Mouse (Mus musculus) monocyte, adult 5-6 weeks (primary cell): ENCODE results near the gene Sgms2. TPM values are rescaled to one million over a fixed set of nuclear protein-coding genes. Genes with fewer than 3 reads are reported as not detected.
A peak's percentile ranks its signal among the peaks of the same experiment; 100 is the strongest.

Experiments
- ATAC-seq: fragments of 153-309, 156-312 bp; replicated peaks from 2 replicates; pipeline ENCODE4 v1.8.0; 2017; ENCODE audit warnings: mild to moderate bottlenecking; ENCODE audit not compliant: low TSS enrichment, insufficient number of reproducible peaks, severe bottlenecking, poor library complexity, low FRiP score
- total RNA-seq: library from RNA; stranded (forward); fragments of 200-1000, 200-491, 200-594 nt; gene quantifications from 3 replicates; pipeline ENCODE4 v1.2.3, GENCODE M21; 2017

Sgms2 gene
- 1.2 to 15.8 TPM (median 3.8 TPM) in 3 replicates for total RNA-seq

DNA sequence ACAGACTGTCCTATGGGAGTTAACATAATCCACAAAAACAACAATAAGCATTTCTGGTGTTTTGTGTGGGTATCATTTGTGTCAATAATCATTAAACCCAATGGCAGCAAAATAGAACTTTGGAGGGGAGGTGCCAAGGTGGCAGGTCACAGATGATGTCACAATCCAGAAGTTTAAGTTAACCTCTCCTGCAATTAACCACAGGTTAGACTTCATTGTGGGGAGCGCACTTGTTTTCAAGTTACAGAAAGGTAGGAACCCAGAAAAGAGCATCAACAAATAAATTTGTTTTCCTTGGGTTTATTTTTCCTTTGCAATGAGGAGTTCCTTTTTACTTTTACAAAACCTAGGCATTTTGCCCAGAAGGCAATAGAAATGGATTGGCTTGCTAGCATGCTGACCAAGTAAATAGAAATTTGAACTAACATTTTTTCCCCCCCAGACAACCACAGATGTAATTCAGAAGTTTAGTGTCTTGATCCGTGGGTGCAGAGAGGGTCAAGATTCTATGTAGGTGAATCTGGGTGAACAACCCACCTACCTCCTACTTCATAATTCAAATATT lies at the start of gene Sgms2:
Gene Sgms2, minus strand, starts transcription at position 51 of the 565 bp plus-strand sequence.
- no peak for ATAC-seq

DNA sequence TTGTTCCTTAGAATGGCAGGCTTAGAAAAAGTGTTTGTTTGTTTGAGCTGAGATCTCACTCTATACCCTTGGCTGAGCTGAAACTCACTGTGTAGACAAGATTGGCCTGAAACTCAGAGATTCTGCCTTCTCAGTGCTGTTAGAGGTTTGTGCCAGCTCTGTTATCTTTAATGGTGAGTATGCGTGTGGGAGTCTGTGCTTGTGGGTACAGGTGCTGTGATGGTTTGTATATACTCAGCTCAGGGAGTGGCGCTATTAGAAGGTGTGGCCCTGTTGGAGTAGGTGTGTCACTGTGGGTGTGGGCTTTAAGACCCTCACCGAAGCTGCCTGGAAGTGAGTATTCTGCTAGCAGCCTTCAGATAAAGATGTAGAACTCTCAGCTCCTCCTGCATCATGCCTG lies 34.0 kb upstream of the Sgms2 start:
- ATAC-seq: no peak

DNA sequence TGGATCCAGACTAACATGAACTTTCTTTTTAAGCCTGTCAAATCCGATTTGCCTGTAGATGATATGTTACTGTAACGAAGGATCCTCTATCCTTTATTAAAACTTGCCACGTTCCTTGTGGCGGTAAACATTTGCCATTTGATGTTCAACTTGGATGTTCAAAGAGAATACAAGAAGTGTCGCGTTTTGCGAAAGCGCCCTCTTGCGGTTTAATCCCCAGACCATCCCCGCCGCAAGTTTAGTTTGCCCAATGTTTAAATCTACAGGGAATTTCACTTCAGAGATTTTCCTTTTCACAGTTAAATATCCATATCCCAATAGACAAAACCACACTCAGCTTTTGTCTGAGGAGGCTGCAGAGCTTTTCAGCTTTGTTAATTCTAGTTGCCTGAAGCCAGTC lies 33.6 kb upstream of the Sgms2 start:
- ATAC-seq: no peak

DNA sequence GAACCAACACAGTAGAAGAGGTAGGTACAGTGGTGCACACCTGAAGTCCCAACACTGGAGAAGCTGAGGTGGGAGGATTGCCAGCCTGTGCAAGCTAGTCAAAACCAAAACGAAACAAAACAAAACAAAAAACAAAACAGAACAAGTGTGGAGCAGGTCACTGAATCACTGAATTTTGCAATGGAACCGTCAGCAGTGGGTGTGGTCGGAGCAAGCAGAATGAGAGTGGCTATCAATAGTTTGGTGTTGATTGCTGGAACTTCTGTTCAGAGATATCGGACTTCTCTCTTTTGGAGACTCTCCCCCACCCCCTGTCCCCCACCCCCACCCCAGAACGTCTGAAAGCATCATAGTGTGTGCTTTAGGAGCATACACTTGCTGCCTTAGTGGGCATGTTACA lies 33.0 kb upstream of the Sgms2 start:
- peak; percentile 49; the same call in 1 of the 2 replicates for ATAC-seq

DNA sequence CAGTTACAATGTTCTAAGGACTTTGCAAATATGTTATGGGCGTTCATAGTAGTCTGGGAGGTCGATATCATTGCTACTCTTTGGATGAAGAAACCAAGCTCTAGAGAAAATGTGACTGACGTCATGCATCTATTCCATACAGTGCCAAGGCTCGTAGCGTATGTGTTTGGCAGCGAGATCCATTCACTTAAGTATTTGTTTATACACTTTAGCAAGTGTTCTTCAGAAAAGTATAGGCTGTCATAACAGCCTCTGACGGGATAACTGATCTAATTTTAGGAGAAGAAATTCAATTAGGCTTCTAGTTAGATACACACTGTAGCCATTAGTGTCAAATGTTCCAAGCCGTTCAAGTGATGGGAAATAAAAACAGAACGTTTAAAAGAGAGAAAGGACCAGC lies 32.5 kb upstream of the Sgms2 start:
- ATAC-seq: no peak

DNA sequence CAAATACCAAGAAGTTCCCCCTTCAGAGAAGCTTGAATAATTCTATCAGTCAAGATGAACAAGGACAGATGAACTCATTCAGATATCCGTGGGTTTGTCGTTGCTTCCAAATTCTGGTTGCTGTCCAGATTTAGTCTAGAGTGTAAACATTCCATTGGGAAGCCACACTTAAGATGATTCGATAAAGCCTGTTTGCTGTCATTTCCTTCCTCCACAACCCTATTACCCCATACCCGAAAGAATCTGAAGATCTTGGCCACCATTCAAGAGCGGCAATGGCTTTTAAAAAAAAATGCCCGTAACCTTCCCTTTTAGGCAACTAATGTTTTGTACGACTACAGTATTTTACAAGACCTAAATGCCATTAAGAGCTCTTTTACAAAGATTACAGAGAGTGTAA lies 31.0 kb upstream of the Sgms2 start:
- no peak for ATAC-seq

DNA sequence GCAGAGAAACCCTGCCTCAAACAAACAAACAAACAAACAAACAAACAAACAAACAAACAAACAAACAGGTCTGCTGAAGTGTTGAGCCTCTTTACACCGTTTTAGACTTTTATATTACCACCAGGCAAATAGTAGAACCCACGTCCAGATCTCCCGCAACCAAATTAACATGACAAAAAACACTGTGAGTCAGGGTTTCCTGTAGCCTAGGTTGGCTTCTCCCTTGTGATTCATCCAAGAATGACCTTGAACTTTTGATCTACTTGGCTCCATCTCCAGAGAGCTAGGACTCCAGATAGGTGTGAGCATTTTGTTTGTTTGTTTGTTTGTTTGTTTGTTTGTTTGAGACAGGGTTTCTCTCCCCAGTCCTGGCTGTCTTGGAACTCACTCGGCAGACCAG lies 30.0 kb upstream of the Sgms2 start:
- ATAC-seq: no peak

DNA sequence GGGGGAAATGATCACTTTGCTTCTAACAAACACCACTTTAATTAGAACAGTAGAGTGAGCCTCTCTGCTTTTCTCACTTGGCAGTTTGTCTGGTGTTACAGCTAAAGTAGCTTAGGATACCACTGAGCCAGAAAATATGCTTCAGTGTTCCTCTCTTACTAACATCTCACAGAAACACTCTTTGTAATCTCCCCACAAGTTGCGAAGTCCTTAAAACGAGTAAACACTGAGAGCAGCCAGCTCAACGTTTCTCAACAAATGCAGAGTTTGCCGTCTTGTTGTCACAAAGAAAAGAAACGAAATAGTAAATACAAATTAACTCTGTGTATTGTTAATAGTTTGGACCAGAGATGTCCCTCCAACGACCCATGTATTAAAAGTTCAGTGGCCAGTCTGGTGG lies 26.5 kb upstream of the Sgms2 start:
- no peak for ATAC-seq

DNA sequence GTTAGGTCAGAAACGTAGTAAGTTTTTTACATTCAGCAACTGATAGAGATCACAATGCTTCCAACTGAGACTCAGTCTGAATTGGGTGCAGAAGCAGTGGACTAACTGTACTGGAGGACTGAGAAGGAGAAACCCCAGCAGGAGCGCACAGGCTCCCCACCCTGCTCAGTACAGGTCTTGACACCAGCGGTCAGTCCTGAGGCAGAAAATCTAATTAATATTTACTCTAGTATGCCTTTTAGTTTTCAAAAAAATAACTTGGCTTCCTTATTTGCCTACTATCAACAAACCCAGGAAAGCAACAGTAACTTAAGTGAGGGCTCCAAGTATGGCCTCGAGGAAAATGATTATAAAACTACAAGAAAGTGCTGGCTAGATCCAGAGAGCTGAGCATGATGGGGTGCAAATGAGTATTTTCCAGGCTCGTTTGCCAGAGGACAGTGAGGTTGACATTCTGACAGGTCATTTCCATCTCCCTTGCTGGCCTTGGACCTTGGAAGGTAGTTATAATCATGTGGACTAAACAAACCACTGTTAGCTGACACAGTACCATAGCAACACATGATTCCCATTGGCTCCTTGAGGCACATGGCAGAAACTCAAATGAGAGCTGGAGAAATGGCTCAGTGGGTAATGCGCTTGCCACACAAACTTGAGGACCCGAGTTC lies 25.3 kb upstream of the Sgms2 start:
- no peak for ATAC-seq

DNA sequence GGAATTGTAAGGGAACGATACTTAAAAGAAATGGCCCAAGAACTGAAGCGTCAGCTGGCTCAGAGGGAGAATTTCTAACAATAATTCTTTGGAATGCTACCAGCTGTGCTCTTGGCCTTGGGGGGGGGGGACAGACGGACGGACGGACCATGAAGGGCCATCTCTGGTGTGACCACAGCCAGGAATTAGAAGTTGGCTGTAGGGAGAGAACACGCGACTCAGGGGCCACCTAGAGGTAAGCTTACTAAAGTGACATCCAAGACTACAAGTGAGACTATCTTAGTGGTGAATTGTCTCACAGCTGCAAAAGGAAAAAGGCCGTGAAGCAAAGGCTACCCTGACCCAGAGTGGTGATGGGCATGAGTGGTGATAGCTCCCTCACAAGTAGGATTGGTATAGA lies 20.4 kb upstream of the Sgms2 start:
- ATAC-seq: no peak

DNA sequence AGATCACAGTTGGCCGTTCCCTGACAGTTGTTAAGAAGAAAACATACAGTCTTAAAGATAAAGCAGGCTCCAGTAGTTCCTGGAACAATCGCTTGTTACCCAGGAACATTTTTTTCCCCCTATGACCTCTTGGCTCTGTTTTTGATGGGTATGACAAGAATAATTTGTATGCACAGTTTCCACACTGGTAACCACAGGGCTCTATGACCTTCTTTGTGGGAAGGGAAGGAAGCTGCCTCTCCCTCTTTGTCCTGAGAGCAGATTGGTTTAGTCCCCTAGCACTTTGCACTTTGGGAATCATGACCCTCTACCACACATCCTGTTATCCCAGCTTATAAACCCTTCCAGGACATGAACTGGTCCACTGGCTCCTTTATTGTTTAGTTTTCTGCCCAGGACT lies 16.8 kb upstream of the Sgms2 start:
- no peak for ATAC-seq

DNA sequence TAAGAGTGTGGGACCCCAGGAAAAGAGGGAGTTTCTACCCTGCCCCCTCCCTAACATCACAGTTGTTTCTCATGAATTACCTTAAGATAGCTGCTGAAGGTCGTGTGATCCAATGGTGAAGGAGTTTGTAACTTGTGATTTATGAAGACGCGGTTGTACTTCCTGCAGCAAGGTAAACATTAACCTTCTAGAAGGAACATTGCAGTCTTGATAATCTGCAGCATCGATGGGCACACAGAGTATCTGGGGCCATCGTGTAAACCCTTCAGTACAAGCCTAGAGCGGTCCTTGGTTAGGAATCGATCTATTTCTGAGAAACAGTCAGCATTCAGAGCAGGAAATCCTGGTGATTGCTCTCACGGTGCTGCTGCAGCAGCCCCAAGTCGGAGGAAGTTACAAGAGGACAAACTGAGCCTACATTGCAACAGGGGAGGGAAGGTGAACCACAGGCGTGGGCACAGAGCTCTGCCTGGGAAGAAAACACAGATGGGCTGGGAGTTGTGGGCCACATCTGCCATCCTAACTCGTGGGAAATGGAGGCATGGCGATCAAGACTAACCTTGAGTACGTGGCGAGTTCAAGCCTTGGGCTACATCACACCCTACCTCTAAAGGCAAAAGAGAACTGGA lies 13.5 kb upstream of the Sgms2 start:
- ATAC-seq: peak; percentile 35; the same call in 1 of the 2 replicates

DNA sequence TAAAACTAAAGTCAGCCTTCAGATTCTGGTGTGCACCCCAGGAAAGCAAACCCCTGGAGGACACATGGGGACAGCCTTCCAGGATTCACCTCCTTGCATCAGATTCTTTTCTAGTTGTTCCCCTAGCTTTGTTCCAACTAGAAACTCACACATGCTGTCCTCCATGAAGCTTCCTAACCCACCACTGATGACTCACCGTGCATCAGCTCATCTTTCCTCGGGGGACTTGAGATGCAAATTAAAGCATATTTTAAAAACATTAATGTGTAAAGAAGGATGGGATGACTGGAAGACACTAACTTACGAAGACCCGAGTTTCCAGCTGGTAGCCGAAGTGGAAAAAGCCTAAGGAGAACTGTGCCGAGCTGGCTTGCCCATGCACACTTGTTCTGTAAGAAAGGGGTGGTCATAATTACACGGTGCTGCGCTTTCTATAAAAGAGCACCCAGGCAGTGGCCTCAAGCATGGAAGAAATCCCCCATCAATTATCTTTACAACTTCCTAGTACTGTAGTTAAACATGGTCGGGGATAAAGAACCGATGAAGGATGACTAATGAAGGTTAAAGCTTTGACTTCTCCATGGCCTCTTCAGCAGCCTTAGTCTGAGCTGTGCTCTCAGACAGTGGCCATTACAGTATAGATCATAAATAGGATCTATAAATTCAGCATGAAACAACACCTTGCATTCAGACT lies 10.6 kb upstream of the Sgms2 start:
- no peak for ATAC-seq

DNA sequence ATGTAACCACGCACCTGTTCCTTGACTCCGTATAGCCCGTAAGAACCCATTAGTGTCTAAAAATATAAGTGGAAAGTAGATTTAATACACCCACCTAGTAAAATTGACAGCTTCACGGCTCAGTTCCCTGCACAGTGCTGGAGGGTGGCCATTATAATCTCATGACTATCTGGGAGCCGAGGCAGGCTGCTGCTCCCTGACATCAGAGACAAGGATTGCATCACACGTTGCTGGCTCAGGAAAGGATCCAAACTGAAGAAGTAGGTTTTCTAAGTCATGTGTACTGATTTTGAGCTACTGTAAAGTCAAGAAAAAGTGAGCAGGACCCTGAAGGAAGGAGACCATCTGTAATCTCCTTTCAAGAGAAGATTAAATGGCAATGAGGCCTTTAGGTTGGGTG lies 8.4 kb upstream of the Sgms2 start:
- no peak for ATAC-seq

DNA sequence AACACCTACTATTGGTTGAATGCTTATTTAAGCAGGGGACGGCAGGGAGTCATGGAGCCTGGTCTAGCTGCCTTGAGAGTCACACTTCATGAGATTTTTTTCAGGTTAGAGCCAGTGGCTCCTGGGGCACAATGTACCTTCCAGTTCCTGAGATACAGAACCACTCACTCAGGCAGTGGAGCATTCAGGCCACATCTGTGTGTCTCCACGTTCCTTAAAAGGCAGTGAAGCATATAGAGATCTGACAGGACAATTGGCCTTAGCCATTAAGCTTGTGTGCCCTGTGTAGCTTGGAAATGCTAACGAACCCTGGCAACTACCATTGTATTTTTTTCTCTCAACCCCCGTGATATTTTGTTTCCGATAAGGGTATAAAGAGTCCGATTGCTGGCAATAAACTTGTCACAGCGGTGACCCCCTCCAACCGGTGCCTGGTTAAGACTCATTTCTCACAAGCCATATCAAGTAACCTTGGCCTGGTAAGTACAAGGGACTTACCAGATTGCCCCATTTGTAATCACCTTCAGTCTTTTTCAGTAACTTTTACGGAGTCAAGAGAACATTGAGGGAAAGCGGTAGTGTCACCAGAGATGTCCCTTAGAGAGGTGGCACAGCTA lies 5.4 kb upstream of the Sgms2 start:
- no peak for ATAC-seq

DNA sequence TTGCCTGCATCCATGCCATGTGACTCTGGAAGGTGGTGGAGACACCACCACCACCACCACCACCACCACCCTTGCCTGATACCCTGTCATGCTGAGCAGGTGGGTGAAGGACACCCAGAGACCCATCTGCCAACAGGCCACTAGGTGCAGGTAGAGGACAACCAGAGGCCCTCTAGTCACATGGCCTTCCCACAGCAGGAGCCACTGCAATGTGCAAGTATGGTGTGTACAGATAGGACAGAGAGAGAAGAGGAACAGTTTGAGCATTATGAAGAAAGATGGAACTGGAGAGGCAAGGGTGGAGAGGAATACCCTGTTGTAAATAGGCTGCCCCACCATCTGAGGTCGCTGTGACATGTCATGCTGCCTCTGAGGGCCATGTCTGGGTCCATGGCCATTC lies 3.9 kb upstream of the Sgms2 start:
- no peak for ATAC-seq

DNA sequence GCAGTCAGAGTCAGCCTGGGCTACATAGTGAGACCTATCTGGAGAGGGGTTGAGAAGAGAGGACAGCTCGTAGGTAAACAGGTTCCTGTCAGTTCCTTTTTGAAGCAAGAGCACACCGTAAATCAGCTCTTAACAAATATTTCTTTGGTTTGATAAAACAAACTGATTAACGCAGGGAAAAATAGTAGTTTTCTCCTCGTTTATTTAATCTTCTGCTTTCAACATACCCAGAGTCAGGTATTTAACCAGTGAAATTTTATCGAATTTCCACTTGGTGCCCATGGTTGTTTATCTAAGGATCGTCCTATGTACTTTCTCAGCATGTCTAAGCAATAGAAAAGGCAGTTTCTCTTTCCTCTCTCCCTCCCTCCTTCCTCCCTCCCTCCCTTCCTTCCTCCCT lies 2.0 kb upstream of the Sgms2 start:
- ATAC-seq: no peak

DNA sequence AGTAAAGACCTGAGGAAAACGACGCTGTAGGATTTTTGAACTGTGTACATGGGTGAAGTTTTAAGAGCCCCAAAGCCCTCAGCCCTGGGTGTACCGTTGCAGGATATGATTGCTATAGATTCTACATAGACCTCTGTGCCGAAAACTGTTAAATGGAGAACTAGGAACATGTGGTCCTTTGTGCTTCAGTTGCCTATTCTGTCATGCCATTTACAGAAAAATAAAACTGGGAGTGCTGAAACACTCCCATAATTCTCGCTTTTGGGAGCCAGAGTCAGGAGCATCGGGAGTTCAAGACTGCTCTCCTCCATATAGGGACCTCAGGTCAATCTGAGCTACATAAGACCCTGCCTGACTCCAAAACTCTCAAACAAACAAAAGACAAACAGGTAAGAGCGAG lies 769 bp upstream of the Sgms2 start:
- no peak for ATAC-seq

DNA sequence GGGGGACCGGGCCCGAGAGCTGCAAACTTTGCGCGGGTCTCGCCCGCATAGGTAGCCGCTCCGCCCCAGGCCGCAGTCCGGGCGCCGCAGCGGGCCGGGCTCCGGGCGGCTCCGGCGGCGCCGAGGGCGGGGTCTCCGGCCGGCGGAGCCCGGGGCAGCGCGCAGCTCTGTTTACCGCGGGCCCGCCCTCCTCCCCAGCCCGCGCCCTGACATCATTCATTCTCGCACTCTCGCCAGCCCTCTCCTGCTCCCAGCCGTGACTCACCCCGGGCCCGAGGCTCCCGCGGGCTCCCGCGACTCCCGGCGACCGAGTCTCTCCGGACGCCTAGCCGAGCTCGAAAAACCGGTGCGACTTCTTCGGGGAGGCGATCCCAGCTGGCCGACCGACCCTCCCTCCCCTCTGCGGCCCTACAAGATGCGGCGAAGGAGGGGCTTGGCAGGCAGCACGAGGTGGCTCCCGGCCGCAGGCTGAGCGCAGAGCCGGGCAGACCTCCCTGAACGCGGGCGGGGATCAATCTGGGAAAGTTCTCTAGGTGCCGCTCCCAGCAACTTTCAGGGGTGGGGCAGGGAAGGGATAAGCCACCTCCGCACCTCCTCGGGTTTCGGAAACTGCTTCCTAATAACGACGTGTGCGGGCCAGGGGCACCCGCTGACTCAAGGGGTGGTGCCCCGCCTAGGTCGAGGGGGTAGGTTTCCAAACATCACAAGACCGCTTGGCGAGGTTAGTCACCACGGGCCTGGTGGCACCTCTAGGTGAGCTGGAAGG lies 885 bp downstream of the Sgms2 start:
- peak; percentile 66 for ATAC-seq
